Mouse (Mus musculus) ovary, postnatal 36 days (tissue): ENCODE measurements around the gene Cpb1.

ENCODE experiments used
- DNase-seq: peaks from one replicate; pipeline ENCODE4 v3.0.0; 2022; ENCODE audit warnings: low spot score, mixed read lengths

The Cpb1 gene

DNA sequence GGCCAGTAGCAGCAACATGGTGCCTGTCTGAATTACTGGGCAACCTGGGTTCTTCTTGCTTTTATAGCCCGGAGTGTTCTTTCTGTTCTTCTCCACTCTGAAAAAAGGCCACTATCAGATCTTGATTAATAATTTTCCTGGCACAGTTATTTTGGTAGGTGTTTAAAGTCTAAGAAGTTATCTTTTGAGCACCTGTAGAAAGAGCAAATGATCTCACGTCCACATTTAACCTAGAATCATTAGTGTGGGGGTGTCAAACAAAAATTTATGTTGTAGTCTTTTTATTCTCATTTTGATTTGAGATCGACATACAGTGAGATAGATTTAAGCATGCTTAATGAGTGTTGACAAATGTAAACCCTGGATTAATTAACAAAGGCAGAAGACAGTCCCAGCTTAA is at the start of gene Cpb1:
Gene Cpb1, minus strand, starts transcription at position 101 of the 400 bp plus-strand sequence.
- DNase-seq: no peak

DNA sequence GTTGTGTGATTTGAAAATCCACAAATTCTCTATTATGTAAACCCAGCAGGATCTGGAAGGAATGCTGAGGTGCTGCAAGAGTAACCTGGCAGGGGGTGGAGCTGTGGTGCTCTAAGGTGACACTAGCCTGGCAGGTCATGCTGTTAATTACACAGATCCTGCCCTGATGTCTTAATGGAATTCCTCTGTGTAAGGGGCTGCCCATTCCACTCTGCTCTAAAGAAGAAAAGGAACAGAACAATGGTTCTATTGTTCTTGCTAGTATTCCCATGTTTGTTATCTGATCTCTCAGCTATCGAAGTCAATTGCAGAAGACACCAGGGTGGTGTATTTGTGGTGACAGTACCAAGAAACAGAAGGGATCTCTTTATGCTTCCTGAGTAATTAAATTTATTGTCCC is 41.7 kb upstream of the Cpb1 start:
- DNase-seq: no peak

DNA sequence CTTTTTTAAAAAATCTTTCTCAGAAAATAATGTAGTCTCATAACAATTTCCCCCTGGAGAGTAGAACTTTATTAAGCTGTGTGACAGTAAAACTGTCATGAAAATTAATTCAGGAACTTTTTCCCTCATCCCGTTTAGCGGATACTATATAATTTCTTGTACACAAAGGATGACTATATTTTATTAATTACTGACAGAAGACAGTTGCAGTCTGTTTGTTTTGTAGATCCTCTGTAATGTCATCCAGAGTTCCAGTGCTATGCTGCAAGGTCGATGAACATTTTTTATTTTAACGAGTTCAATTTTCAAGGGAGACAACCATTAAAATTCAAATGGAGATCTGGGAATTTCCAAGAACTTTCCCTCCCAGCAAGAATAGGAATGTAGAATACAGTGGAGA is 33.6 kb upstream of the Cpb1 start:
- no peak for DNase-seq

DNA sequence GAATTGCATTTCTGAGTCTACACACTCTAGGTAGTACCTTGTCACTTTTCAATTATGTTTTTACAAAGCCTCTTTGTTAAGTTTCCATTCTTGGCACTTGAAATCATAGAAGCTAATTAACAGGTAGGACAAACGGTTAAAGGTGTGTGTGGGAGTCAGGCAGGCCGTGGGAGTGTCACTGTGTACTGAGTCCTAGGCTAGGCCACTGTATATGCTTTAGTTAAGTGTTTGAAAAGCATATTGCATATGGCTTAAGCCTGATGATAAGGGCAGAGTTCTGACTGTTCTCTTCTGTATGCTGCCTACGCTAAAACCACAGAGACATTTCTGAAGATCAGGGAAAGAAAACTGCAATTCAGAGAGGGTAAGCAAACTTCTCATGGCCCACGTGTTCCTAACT is 31.7 kb upstream of the Cpb1 start:
- DNase-seq: no peak

DNA sequence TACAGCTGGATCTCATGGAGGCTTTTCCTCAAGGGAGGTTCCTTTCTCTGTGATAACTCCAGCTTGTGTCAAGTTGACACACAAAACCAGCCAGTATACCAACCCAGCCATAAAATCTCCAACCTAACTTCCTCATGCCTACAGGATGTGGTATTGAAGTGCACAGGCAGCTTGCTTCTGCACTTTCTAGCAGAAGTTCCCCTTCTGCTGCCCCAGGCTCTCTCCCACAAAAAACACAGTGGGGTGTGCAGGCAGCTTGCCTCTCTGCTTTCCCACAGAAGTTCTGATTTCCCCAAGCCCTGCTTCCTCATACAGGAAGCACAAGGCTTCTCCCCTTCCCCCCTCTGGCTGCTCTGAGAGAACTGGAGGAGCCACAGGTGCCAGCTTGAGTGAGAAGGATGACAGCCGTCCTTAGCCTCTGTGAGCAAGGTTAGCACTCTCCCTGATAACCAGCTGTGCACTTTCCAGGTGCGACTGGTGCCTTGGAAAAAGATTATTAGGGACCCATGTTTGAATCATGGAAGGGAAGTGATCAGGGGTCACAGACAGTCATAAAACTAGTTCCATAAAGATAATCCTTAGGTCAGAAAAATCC is 29.3 kb upstream of the Cpb1 start:
- DNase-seq: no peak

DNA sequence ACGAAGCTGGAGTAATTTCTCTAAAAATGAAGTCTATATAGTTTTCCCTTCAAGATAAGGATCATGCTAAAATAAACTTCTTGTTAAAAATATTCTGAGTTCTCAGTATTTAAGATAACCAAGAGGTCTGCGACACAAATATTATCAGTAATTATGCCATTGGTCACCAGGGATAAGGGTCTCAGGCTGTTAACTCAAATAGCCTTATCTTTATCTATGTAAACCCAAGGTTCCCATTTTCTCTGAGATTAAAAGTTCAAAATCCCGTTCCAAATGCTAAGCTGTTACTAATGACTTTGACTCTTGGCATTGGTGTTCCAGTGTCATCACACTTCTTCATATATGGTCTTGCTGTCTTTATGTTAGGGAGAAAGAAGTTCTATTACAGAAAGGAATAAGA is 20.0 kb upstream of the Cpb1 start:
- no peak for DNase-seq

DNA sequence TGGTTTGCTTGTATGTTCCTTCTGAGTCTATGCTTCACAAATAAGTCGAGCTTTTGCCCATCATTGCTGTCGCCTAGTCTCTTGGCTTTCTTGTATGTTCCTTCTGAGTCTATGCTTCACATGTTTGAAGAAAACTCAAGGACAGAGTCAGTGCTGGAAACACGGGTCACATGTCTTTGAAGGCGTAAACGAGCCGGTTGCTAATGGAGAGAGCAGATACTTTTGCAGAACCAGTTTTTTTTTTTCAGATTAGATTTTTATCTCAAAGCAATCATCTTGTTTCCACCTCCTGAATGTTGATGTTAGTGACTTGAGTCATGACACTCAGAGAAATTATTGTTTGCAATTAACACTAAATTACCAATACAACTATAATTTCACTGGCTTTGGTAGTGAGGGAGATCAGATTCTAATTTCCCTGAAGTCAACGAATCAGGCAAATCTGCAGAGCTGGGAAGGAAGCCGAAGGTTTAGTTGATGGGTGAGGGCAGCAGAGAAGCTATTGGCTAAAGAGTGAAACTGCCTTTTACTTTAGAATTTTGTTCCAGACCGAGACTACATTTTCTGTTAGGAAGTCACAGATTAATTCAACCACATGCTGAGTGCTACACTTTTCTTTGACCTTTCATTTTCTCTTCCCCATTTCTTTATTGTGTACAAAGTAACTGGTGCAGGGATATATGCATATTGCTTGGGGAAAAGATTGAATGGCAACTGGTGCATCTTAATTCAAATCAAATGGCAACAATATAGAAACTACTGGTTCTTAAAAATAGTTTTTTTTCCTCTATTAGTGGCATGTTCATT is 19.2 kb upstream of the Cpb1 start:
- no peak for DNase-seq

DNA sequence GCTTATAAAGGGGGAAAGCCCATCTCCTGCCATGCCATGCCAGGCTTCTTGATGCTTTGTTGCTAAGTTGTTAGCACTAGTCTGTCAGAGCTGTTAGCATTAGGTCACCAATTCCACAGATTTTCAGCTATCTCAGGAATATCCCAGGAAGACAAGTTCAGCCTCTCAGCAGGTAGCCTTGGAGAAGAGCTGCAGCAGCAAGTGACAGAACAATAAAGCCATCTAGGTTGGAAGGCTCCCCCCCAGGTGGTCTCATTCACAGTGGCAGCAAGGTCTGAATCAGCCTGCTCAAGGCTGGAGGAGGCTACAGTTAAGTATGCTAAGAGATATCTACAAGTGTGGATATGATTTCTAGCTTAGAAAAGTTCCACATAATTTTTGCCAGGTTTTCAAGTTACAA is 15.8 kb upstream of the Cpb1 start:
- no peak for DNase-seq

DNA sequence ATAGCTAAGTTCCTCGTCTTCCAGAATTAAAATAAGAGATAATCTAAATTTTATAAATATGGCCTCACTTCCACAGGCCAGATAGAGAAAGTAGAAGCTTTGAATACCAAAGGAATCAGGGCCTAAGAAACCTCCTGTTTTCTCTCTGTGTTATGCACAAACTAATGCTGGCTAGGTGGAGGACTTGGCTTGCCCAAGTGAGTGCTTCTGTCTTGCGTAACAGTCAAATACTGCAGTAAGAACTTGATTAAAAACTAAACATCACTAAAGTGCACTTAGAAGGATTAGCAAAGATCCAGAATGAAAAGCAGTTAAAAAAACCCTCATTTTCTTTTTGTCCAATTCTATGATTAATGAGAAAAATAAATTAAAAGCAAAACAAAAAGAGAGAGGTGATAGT is 13.2 kb upstream of the Cpb1 start:
- no peak for DNase-seq

DNA sequence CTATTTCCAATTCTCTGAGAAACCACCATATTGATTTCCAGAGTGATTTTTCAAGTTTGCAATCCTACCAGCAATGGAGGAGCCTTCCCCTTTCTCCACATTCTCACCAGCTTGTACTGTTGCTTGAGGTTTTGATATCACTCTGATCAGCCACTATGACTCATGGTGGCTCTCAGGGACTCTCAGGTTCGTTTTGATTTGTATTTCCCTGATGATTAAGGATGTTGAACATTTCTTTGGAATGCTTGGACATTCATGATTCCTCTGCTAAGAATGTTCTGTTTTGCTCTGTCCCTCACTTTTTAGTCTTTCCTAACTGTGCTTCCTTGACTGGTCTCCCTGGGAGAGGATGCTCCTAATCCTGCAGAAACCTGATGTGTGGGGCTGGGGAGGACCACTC is 6.3 kb upstream of the Cpb1 start:
- DNase-seq: no peak

DNA sequence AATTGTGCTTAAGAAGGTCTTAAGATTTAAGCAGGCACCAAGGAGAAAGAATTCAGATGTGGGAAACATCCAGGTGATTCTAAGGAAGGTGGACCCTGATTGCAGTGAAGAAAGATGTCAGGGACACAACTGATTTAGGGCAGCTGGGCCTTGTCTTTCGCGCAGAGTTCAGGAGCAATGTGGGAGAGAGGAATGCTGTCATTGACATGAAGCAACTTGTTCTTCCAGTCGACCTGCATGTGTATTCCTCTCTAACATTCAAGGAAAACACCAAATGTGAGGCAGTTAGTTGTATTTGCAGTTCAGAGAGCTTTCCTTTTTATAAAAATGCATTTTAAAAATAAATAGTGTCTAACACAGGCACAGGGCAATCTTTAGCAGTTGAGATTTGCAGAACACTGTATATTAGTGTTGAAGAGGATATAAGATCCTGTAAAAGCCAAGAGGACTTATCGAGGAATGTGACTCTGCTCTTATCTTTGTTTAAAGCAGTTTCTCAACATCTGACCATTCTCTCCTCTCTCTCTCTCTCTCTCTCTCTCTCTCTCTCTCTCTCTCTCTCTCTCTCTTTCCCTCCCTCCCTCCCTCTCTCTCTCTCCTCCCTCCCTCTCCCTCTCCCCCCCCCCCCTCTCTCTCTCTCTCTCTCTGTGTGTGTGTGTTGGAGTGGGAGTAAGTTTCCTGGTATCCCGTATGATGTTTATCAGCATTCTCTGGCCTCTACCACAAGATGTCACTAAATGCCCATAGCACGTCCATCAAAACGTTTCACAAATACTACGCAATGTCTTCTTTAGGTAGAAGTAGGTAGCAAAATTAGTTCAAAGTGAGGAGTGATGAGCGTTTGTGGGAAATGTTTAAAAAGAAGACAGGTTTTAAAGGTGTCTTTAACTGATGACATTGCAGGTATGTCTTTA is 20.7 kb downstream of the Cpb1 start:
- no peak for DNase-seq

DNA sequence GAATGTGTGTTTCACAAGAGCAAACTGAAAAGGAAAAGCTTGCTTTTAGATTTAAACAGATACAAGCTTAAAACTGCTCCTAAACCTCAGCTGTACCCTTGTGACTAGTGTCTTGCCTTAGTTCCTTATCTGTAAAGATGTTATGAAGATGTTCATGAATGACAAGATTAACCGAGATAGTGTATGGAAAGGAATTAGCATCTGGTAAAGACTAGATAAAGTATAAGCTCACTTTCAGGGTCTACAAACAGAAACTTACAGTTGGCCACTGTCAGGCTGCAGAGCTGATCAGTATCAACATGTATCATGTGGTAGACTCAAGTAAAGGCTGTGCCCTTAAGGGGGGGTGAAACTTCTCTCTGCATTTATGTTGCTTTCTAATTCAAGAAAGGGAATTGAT is 31.6 kb downstream of the Cpb1 start:
- no peak for DNase-seq

DNA sequence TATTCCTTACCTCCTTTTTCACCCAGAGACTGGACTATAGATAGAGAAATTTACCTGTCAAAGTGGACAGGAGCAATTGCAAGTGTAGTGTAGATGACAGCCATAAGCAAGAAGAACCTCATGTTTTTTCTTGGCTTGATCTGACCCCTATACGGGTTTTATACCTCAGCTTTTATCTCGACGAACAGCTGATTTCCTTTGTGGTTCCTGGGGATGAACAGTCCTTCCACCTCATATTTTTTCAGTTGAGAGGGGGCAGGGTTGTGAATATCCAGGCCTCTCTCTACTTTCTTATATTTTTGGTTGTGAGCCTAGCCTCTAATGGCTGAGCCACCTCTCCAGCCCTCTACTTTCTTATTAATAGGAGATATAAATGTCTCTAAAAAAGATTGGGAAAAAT is 33.5 kb downstream of the Cpb1 start, which contains the start of gene Cpa3:
Gene Cpa3, minus strand, starts transcription at position 132 of the 400 bp plus-strand sequence.
- no peak for DNase-seq

DNA sequence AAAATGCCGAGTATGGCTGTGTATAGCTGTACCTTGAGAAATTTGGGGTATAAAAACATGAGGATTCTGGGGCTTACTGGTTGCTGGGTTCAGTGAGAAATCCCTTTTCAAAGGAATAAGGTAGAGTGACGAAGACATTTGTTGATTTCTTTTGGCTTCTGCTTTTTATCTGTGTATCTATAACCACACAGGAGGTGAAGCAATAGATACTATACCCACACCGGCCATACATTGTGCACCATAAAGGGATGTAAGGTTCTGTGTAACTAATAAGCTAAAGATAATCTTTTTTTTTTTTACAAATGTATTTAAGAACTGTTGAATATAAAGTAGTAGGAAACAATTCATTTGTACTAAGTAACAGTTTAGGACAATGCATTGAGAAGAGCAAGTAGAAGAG is 35.8 kb downstream of the Cpb1 start:
- DNase-seq: no peak

DNA sequence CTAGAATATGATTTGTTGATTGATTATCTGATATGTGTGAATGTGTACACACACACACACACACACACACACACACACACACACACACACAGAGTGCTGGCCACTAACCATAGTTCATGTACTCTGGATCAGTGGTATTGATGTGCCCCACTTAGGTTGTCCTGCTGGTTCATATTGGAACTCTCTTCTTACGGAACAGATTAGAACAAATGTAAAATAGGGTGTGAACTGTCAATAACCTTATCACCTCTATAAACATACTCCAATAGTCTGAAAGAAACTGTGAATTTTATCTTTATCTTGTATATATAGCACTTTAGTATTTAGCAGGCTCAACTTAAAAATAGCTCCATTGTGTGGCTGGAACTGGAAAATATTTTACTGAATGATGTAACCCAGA is 38.6 kb downstream of the Cpb1 start:
- DNase-seq: no peak

DNA sequence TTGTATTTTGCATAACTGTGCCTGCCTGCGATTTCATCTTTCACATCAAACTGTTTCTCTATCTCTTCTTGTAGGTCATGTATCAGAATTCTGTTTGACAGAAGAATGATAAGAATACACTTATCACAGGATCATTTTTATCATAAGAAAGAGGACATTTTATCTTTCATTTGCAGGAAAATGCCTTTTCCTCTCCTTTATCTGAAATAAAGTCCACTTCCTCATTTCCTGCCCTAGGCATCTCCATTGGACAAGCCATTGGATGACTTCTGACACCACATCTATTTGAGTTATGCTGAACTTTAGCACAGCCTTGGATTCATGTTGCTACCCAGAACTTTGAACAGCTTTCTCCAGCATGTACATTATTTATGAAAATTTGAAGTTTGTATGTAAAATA is 46.5 kb downstream of the Cpb1 start:
- no peak for DNase-seq

DNA sequence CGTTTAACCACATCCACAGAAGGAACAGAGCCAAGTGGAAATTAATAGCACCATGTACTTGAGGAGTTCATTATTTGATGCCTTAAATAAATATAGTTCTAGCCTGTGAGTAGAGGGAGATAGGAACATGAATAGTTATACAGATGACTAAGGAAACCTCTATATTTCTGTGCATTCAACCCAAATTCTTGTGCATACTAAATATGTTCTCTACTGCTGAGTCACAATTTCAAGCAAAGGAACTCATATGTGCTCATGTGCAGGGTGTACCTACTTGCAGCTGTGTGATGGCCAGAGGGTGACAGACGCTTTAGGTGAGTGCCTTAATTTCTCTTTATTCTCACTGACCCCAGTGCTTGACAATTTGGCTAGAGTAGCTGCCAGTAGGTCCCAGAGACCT is 50.1 kb downstream of the Cpb1 start:
- DNase-seq: no peak

DNA sequence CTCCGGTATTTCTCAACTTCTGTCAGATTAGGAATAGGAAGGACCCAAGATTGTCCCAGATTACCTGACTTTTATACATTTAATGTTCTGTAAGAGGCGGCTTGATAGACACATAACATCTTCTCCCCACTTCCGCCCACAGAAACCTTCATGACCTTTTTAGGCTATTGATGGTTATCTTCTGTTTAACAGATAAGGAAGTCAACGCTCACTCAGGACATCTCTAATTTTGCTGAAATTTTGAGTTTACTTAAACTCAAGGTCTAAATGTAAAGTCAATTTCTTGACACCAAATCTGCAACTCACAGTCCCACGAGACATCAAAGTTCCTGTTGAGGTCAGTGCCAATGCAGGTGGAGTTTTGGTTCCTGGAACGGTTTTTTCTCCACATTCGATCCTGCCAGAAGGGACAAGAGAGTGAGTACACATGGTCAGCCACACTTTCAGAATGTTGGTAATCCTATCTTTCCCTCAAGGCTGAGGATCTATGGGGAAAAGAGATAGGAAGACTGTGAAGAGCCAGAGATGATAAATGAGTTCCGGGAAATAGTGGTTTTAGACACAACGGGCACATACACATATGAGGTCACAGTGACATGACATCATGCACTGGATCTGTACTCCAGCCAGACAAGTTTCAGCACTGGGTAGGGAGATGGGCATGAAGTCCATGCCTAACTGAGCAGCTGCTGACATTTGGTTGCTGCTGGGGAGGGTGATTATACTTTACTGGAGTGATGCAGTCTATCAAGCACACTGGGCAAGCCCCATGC is 52.4 kb downstream of the Cpb1 start:
- no peak for DNase-seq

DNA sequence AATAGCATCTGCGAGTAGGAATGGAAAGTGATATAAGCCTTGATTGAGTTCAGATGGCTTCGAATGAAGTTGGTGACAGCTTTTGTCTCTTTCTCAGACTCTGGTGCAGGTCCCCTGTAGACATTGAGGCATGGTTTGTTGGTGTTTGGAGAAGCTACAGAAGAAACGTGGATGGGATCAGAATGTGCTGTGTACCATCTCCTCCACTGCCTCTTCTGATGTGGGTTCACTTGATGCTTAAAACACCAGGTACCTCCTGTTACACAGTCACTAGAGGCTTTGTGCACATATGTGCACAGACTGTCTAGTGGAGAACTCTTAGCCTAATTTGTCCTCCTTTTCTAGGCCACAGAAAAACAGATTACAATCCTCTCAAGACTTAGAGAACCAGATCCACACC is 53.4 kb downstream of the Cpb1 start:
- DNase-seq: no peak

DNA sequence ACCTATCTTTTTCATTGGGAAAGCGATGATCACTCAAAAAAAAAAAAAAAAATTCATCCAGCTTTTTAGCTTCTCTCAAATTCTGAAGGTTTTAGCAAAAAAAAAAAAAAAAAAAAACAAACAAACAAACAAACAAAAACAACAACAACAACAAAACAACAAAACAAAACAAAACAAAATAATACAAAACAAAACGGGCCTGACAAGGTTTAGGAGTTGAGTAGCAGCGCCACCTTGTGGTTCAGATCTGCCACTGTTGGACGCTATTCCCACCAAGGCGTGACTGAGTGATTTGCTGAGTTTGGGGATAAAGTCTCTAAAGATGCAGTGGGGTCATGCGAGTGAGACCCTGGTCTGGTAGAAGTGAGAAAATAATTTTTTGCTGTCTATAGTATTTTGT is 76.7 kb downstream of the Cpb1 start:
- DNase-seq: peak; percentile 24
